Mouse (Mus musculus) heart, adult 9 months (tissue): ENCODE measurements around the gene Baz2a.

Experiments used
- DNase-seq, 2 experiments: peaks; one replicate each; pipeline ENCODE4 v3.0.0; 2022; ENCODE audit warnings: low spot score in 2 of 2

Baz2a gene

DNA sequence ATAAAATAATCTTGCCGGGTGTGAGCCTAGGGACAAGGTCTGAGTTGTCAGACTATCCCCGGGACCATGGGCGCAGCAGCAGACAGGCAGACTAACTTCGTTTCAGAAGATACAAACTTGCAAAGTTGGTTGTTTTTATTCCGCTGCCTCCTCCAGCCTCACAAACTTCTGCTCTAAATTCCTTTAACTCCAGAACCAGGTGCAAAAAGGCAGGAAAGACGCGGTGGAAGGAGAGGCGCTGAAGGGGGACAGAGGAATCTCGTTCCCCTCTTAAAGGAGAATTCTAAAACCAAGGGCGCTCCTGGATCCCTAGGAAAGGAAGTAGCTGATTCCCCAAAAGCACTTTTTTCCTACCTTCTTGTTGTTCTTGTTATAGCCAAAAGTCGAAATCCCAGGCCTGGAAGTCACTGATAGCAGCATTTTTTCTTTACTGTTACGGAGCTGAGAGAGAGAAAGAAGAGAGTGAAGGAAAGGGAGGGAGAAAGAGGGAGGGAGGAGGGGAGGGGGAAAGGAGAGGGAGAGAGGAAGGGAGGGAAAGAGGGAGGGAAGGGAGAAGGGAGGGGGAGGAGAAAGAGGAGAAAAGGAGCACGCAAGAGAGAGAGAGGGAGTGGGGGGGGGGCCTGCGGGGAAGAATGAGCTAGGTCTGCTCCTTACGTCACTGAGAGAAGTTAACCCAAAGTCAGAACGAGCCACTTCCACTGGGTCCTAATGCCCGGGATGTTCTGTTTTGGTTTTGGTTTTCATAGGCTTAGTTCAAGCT is 84.8 kb downstream of the Baz2a start:
- DNase-seq = peak; percentile 63 to 80

DNA sequence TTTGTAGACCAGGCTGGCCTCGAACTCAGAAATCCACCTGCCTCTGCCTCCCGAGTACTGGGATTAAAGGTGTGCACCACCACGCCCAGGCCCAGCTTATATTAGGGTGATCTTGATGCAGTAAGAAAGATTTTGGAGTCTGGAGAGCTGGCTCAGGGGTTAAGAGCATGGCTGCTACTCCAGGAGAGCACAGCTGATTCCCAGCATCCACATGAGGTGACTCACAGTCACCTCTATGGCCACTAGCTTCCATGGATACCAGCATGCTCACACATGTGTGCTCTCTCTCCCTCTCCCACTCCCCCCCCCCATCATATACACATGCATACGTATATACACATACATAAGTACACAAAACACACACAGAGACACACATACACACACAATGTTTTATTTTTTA is 85.9 kb downstream of the Baz2a start:
- DNase-seq = no peak
